Mouse (Mus musculus): ENCODE measurements around the gene Pdlim1. TPM values are rescaled to one million over a fixed set of nuclear protein-coding genes. Genes with fewer than 3 reads are reported as not detected.

The Pdlim1 gene
- polyA plus RNA-seq, 1 experiment from 2014 or later = 179 TPM

DNA sequence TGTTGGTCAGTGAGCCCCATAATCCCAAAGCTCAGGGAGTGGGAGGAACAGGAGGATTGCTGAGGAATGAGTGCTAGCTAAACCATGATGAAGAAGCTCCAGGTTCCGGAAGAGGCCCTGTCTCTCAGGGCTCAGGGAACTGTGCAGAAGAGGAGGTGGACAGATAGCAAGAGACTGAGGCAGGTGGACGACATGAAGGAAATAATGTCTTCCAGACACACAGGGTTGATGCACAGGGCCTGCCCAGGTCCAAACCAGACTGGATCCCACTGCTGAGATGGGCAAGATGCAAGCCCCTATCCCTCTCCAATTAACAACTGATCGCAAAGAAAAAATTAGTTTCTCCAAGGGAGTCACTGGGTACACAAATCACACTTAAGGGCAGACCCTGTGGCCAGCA is 16.9 kb downstream of the Pdlim1 start:
- no peaks in the 10 kb centered on the region; the same call in 1 of the 2 replicates for H3K36me3 ChIP-seq (ENCODE audit: control insufficient read depth, insufficient read depth, low read length)
- H3K9me3 ChIP-seq (ENCODE audit: control insufficient read depth, low read length) = no peaks in the 10 kb centered on the region
- H3K4me2 ChIP-seq (ENCODE audit: low read depth, low read length) = no peak overlapping the region
- H3K27me3 ChIP-seq (ENCODE audit: control insufficient read depth, insufficient read depth, low read depth, low read length) = no peaks in the 10 kb centered on the region
- no peak for ATAC-seq (ENCODE audit: low read depth)
- H3K4me1 ChIP-seq (replicated peaks; ENCODE audit: control insufficient read depth, insufficient read depth, low read length) = peaks cover 7% of the 10 kb centered on the region
- no peak overlapping the region for H3K9ac ChIP-seq (ENCODE audit: low read length)
- no peak overlapping the region for H3K4me3 ChIP-seq (ENCODE audit: low read length)
- WGBS = 92% methylated on average over 3 of the region's 3 CpGs
- no peak overlapping the region for H3K27ac ChIP-seq (ENCODE audit: low read length)

DNA sequence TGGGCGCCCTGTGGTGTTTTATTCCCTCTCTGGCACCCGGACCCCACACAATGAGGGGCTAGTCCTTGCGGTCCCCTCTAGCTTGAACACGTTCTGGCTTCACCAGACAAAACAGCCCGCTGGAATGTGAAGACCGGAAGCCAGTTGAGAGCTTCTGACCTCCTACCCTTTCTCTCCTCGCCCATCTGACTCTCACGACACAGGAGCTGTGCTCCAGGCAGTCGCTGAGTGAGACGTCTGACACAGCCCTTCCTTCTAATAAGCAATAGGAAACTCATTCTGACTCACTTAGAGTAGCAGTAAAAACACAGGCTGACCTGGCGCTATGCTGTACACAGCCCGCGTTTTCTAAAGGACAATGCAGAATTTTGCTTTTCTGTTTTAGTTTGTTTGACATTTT is 17.9 kb downstream of the Pdlim1 start:
- H3K27me3 ChIP-seq (ENCODE audit: control insufficient read depth, insufficient read depth, low read depth, low read length) = no peaks in the 10 kb centered on the region
- H3K4me2 ChIP-seq (ENCODE audit: low read depth, low read length) = peak overlapping the region; percentile 8; the same call in 1 of the 2 replicates
- ATAC-seq (ENCODE audit: low read depth) = peak; percentile 47
- H3K9me3 ChIP-seq (ENCODE audit: control insufficient read depth, low read length) = no peaks in the 10 kb centered on the region
- H3K27ac ChIP-seq (ENCODE audit: low read length) = peak overlapping the region; percentile 22; the same call in 1 of the 2 replicates
- H3K4me3 ChIP-seq (ENCODE audit: low read length) = no peak overlapping the region
- no peak overlapping the region; the same call in 1 of the 2 replicates for H3K9ac ChIP-seq (ENCODE audit: low read length)
- peaks cover 7% of the 10 kb centered on the region for H3K4me1 ChIP-seq (replicated peaks; ENCODE audit: control insufficient read depth, insufficient read depth, low read length)
- 35% methylated on average over 13 of the region's 13 CpGs for WGBS
- H3K36me3 ChIP-seq (ENCODE audit: control insufficient read depth, insufficient read depth, low read length) = no peaks in the 10 kb centered on the region

DNA sequence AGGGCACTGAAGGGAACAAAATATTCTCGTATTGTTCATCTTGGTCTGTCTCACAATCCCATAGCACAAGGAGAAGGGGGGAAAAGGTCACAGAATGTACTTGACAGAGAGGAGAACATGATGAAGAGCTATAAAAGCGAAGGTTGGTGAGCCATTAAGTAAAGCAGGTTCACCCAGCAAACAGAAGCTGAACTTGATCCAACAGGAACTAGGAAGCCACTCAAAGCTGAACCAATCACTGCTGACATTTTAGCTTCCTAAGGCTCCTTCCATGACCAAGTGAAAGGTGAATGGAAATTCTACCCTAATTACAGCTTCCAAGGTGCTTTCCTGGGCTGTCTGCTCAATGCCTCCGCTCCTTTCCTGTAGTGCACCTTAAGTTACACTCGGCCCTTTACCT is 20.5 kb downstream of the Pdlim1 start:
- Histone ChIP-seq H3K4me1 (replicated peaks; ENCODE audit: control insufficient read depth, insufficient read depth, low read length) (peaks cover 7% of the 10 kb centered on the region), H3K36me3 (ENCODE audit: control insufficient read depth, insufficient read depth, low read length) (no peaks in the 10 kb centered on the region), H3K9me3 (ENCODE audit: control insufficient read depth, low read length) (no peaks in the 10 kb centered on the region), H3K4me2 (ENCODE audit: low read depth, low read length) (no peak overlapping the region), H3K27me3 (ENCODE audit: control insufficient read depth, insufficient read depth, low read depth, low read length) (no peaks in the 10 kb centered on the region), H3K27ac (ENCODE audit: low read length) (no peak overlapping the region), H3K4me3 (ENCODE audit: low read length) (no peak overlapping the region), H3K9ac (ENCODE audit: low read length) (no peak overlapping the region)
- WGBS = 71% methylated on average over 4 of the region's 4 CpGs
- no peak for ATAC-seq (ENCODE audit: low read depth)

DNA sequence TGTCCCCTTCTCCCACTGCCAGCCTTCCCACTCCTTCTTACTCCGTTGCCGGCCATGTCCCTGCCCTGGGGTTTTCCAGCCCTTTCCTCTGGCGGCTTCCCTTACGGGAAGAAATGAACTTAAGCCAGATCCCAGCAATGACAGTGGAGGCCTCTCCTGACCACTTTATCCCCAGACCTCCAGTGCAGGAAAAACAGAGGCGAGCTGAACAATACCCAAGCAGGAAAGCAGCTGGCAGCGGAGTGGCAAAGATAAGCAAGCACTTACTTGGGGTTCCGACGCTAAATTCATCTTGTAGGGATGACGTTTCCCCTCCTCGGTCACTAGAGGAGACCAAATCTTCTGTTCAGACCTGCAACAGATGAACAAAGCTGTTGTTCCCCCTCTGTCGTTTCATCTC is 22.3 kb downstream of the Pdlim1 start:
- peaks cover 7% of the 10 kb centered on the region for H3K4me1 ChIP-seq (replicated peaks; ENCODE audit: control insufficient read depth, insufficient read depth, low read length)
- H3K36me3 ChIP-seq (ENCODE audit: control insufficient read depth, insufficient read depth, low read length) = no peaks in the 10 kb centered on the region
- no peaks in the 10 kb centered on the region for H3K27me3 ChIP-seq (ENCODE audit: control insufficient read depth, insufficient read depth, low read depth, low read length)
- H3K9me3 ChIP-seq (ENCODE audit: control insufficient read depth, low read length) = no peaks in the 10 kb centered on the region
- no peak overlapping the region for H3K9ac ChIP-seq (ENCODE audit: low read length)
- peak overlapping the region; percentile 19 for H3K27ac ChIP-seq (ENCODE audit: low read length)
- peak; percentile 70 for ATAC-seq (ENCODE audit: low read depth)
- no peak overlapping the region for H3K4me2 ChIP-seq (ENCODE audit: low read depth, low read length)
- 60% methylated on average over 11 of the region's 11 CpGs for WGBS
- no peak overlapping the region for H3K4me3 ChIP-seq (ENCODE audit: low read length)

DNA sequence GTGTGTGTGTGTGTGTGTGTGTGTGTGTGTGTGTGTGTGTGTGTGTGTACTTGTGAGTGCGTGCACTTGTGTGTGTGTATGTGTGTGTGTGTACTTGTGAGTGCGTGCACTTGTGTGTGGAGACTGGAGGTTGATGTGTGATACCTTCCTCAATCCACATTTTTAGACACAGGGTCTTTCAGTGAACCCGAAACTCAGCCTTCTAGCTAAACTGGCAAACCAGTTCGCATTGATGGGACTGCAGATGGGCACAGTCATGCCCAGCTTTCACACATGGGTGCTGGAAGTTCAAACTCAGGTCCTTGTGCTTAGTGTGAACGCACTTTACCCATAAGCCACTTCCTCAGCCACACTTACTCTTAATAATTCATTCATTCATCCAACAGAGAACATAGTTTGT is 23.2 kb downstream of the Pdlim1 start:
- Histone ChIP-seq H3K9me3 (ENCODE audit: control insufficient read depth, low read length) (no peaks in the 10 kb centered on the region), H3K36me3 (ENCODE audit: control insufficient read depth, insufficient read depth, low read length) (no peaks in the 10 kb centered on the region), H3K27ac (ENCODE audit: low read length) (no peak overlapping the region), H3K4me3 (ENCODE audit: low read length) (no peak overlapping the region), H3K27me3 (ENCODE audit: control insufficient read depth, insufficient read depth, low read depth, low read length) (no peaks in the 10 kb centered on the region), H3K4me2 (ENCODE audit: low read depth, low read length) (no peak overlapping the region), H3K9ac (ENCODE audit: low read length) (no peak overlapping the region), H3K4me1 (replicated peaks; ENCODE audit: control insufficient read depth, insufficient read depth, low read length) (peaks cover 2% of the 10 kb centered on the region; the same call in 1 of the 2 replicates)
- ATAC-seq (ENCODE audit: low read depth) = no peak
- WGBS = 88% methylated on average over 5 of the region's 5 CpGs

DNA sequence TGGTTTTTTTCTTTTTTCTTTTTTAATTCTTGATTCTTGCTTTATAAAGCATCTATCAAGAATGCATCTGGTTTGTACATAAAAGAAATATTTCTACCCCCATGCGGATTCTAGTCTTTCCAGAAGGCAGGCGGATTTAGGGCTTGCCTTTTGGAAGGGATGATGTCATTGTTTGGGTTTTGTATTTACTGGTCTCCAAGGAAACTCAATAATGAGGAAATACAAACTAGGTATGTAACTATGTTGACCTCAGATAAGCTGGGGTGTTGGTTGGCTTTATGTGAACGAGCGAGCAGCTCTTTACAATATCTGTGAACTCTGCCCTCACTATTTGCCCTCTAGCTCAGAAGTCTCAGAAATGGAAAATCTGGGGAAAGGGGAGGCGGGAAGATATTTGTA is 24.4 kb downstream of the Pdlim1 start:
- Histone ChIP-seq H3K4me1 (replicated peaks; ENCODE audit: control insufficient read depth, insufficient read depth, low read length) (no peaks in the 10 kb centered on the region), H3K4me3 (ENCODE audit: low read length) (no peak overlapping the region), H3K36me3 (ENCODE audit: control insufficient read depth, insufficient read depth, low read length) (peaks cover 3% of the 10 kb centered on the region; the same call in 1 of the 2 replicates), H3K27ac (ENCODE audit: low read length) (no peak overlapping the region), H3K4me2 (ENCODE audit: low read depth, low read length) (no peak overlapping the region), H3K27me3 (ENCODE audit: control insufficient read depth, insufficient read depth, low read depth, low read length) (no peaks in the 10 kb centered on the region), H3K9me3 (ENCODE audit: control insufficient read depth, low read length) (no peaks in the 10 kb centered on the region), H3K9ac (ENCODE audit: low read length) (no peak overlapping the region)
- 44% methylated on average over 5 of the region's 5 CpGs for WGBS
- no peak for ATAC-seq (ENCODE audit: low read depth)

DNA sequence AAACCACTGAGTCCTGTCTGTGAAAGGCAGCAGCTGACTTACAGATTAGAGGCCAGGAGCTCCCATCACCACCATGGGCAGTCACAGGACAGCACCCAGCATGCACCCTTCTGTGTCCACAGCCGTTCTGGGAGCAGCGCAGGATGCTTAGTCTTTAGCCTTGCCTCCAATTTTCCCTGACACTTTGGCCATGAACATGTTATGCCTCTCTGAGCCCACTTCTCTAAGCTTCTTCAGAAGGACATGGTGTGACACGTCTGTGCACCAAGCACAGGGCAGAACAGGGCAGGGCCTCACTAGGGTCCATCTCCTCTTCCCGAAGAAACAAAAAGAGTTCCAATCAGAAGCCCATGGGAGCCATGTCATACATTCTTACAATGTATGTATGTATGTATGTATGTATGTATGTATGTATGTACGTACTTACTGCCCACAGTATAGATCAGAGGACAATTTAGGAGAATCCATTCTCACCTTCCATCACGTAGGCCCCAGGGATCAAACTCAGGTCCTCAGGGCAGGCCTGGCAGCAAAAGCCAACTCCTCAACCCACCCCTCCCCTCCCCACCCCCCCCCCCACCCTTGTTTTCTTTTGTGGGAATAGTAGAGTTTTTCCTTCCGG is 24.9 kb downstream of the Pdlim1 start:
- no peaks in the 10 kb centered on the region for H3K27me3 ChIP-seq (ENCODE audit: control insufficient read depth, insufficient read depth, low read depth, low read length)
- H3K9ac ChIP-seq (ENCODE audit: low read length) = no peak overlapping the region
- H3K4me3 ChIP-seq (ENCODE audit: low read length) = no peak overlapping the region
- ATAC-seq (ENCODE audit: low read depth) = no peak
- peaks cover 3% of the 10 kb centered on the region; the same call in 1 of the 2 replicates for H3K36me3 ChIP-seq (ENCODE audit: control insufficient read depth, insufficient read depth, low read length)
- no peaks in the 10 kb centered on the region for H3K9me3 ChIP-seq (ENCODE audit: control insufficient read depth, low read length)
- no peak overlapping the region for H3K27ac ChIP-seq (ENCODE audit: low read length)
- no peaks in the 10 kb centered on the region for H3K4me1 ChIP-seq (replicated peaks; ENCODE audit: control insufficient read depth, insufficient read depth, low read length)
- WGBS = 84% methylated on average over 7 of the region's 7 CpGs
- H3K4me2 ChIP-seq (ENCODE audit: low read depth, low read length) = no peak overlapping the region

DNA sequence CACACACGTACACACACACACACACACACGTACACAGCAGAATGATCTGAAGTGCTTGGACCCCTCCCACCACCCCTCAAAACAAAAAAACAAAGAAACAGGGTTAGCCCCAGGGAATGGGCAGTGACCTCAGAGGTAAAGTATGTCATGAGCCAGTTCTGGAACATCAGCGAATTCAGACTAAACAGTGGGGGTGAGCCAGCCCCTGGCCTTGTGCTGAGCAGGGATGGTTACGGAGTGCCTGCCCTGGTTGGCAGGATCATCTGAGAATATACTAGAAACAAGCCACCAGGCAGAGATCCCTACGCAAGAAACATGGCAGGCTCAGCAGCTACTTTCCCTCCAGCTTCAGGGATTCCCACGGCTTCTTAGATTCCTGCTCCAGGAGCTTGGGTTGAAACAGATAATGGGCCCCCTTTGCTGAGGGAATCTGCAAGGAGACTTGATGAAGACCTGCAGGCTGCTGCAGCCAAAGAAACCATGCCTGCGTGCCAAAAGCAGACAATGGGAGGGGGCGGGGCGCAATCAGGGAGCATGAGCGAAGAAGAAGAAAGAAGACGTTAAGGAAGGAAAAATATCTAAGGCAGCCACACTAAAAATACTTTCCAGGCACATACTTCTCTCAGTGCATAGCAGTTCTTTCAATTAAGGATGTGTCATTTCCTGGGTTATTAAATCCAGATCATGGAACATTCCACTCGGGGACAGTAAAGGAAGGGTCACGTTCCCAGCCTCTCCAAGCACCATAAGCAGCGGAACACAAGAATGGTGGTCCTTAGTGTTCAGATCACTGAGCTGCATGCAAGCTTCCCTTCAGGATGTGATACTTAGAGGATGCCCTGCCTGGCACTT is 30.6 kb downstream of the Pdlim1 start:
- Histone ChIP-seq H3K4me2 (ENCODE audit: low read depth, low read length) (no peak overlapping the region), H3K4me1 (replicated peaks; ENCODE audit: control insufficient read depth, insufficient read depth, low read length) (peaks cover 6% of the 10 kb centered on the region), H3K9ac (ENCODE audit: low read length) (no peak overlapping the region), H3K36me3 (ENCODE audit: control insufficient read depth, insufficient read depth, low read length) (peaks cover 3% of the 10 kb centered on the region; the same call in 1 of the 2 replicates), H3K27me3 (ENCODE audit: control insufficient read depth, insufficient read depth, low read depth, low read length) (no peaks in the 10 kb centered on the region), H3K4me3 (ENCODE audit: low read length) (no peak overlapping the region), H3K27ac (ENCODE audit: low read length) (peak overlapping the region; percentile 56), H3K9me3 (ENCODE audit: control insufficient read depth, low read length) (no peaks in the 10 kb centered on the region)
- WGBS = 52% methylated on average over 14 of the region's 14 CpGs
- ATAC-seq (ENCODE audit: low read depth) = peak; percentile 69

DNA sequence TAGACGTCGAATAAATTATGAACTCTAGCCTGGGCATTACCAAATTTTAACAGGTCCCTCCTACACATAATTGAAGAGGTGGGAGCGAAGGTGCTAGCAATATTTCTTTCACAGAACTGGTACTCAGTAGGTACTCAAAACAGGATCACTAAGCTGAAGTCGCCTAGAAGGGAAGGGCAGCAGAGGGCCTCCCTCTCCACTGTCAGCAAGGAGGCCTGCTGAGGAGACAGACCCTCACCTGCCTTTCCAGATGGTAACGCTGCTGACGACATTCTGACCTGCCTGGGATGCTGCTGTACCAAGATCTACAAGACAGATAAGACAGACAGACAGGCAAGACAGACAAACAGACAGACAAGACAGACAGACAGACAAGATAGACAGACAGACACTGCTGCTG is 31.3 kb downstream of the Pdlim1 start:
- Histone ChIP-seq H3K27me3 (ENCODE audit: control insufficient read depth, insufficient read depth, low read depth, low read length) (no peaks in the 10 kb centered on the region), H3K9ac (ENCODE audit: low read length) (no peak overlapping the region), H3K27ac (ENCODE audit: low read length) (peak overlapping the region; percentile 30; the same call in 1 of the 2 replicates), H3K9me3 (ENCODE audit: control insufficient read depth, low read length) (no peaks in the 10 kb centered on the region), H3K4me2 (ENCODE audit: low read depth, low read length) (no peak overlapping the region), H3K36me3 (ENCODE audit: control insufficient read depth, insufficient read depth, low read length) (peaks cover 3% of the 10 kb centered on the region; the same call in 1 of the 2 replicates), H3K4me3 (ENCODE audit: low read length) (no peak overlapping the region), H3K4me1 (replicated peaks; ENCODE audit: control insufficient read depth, insufficient read depth, low read length) (peaks cover 6% of the 10 kb centered on the region)
- ATAC-seq (ENCODE audit: low read depth) = no peak
- 76% methylated on average over 6 of the region's 6 CpGs for WGBS
